Mouse (Mus musculus) midbrain, embryonic 14.5 days (tissue): ENCODE measurements at regions not wholly inside any gene's neighbourhood (a gene's known extent, or its start where the extent isn't known, plus 50 kb on each side); places are given as distances from the start of the nearest gene placed in this dataset.
A peak's percentile ranks its signal among the peaks of the same experiment; 100 is the strongest.

Experiments used
- ATAC-seq: fragments of 200-750 bp; cut with Nextera tagmentation; 2 replicates; pipeline ENCODE4 v1.8.0; 2017; ENCODE audit warnings: moderate number of reproducible peaks, moderate library complexity; ENCODE audit not compliant: low FRiP score, low TSS enrichment
- DNase-seq: peaks from one replicate; pipeline ENCODE4 v3.0.0-alpha.2; 2015
- H3K27ac ChIP-seq: fragments of 300-500 bp; sonication (generic); replicated peaks from 2 replicates; pipeline ENCODE4 v1.5.1; 2014; ENCODE audit warnings: mild to moderate bottlenecking, low read depth, low read length, moderate library complexity
- H3K27me3 ChIP-seq: fragments of 300-500 bp; sonication (generic); 2 replicates; pipeline ENCODE4 v1.6.1; 2014; ENCODE audit warnings: low read length, control low read depth, mixed read lengths; ENCODE audit not compliant: control insufficient read depth, insufficient read depth
- H3K36me3 ChIP-seq: fragments of 300-500 bp; sonication (generic); 2 replicates; pipeline ENCODE4 v1.6.1; 2014; ENCODE audit warnings: low read length, control low read depth; ENCODE audit not compliant: control insufficient read depth, insufficient read depth
- H3K4me1 ChIP-seq: fragments of 300-500 bp; sonication (generic); 2 replicates; pipeline ENCODE4 v1.6.1; 2014; ENCODE audit warnings: mild to moderate bottlenecking, antibody characterized with exemption, low read length, control low read depth; ENCODE audit not compliant: control insufficient read depth, insufficient read depth
- H3K4me2 ChIP-seq: fragments of 300-500 bp; sonication (generic); 2 replicates; pipeline ENCODE4 v1.6.1; 2014; ENCODE audit warnings: mild to moderate bottlenecking, low read length, moderate library complexity
- H3K4me3 ChIP-seq: fragments of 300-500 bp; sonication (generic); replicated peaks from 2 replicates; pipeline ENCODE4 v1.5.1; 2014; ENCODE audit warnings: low read depth, low read length
- H3K9ac ChIP-seq: fragments of 300-500 bp; sonication (generic); replicated peaks from 2 replicates; pipeline ENCODE4 v1.6.1; 2014; ENCODE audit warnings: mild to moderate bottlenecking, low read length, moderate library complexity
- H3K9me3 ChIP-seq: fragments of 300-500 bp; sonication (generic); 2 replicates; pipeline ENCODE4 v1.6.1; 2016; ENCODE audit warnings: low read length, control low read depth, mixed read lengths; ENCODE audit not compliant: control insufficient read depth
- WGBS: fragments of 180-500 bp; shearing (Covaris S2); extraction: QIAGEN DNeasy Blood & Tissue Kit; methylation state at CpG from one replicate; pipeline ENCODE4 v1.1.7; 2014; 5-methylcytosine and 5-hydroxymethylcytosine counted together

DNA sequence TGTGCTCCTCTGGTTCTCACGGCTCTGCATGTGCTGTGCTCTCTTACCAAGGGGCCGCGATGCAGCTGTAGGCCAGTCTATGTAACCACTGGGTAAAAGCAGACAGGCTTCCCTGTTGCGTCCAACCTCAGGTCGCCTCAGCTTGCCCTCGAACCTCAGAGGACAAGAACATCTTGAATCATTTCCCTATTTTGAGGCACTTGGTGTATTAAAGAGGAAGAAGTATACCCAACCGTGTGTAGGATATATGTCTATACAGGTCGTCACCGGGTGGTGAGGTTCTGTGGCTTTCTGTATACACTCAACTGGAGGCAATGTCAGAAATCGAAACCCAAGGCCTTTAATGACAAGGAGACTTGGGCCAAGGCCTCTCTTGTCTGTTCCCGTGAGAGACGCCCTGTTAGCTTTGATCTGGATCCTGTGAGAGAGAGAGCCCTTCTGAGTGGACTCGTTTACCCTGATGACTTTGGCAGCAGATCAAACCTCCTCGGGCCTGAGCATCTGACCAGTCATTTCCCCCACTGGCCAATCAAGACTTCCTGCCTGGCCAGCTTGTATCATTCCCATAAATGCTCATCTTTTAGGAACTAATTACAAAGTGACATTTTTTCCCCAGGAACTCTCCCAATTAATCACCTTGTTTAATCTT, 135.3 kb downstream of the 1500009L16Rik start:
- no peak overlapping the region for H3K4me3 ChIP-seq
- ATAC-seq (no peak), DNase-seq (peak; percentile 15)
- H3K4me1 ChIP-seq, result 0 out of 2 replicates have a peak, but pooled peaks cover 5% of the 10 kb centered on the region
- no peak overlapping the region for H3K9ac ChIP-seq
- H3K4me2 ChIP-seq, result no peak overlapping the region
- H3K27me3 ChIP-seq, result no peaks in the 10 kb centered on the region
- 89% methylated on average over 14 of the region's 14 CpGs for WGBS
- no peaks in the 10 kb centered on the region for H3K36me3 ChIP-seq
- H3K9me3 ChIP-seq, result no peaks in the 10 kb centered on the region
- H3K27ac ChIP-seq, result no peak overlapping the region

DNA sequence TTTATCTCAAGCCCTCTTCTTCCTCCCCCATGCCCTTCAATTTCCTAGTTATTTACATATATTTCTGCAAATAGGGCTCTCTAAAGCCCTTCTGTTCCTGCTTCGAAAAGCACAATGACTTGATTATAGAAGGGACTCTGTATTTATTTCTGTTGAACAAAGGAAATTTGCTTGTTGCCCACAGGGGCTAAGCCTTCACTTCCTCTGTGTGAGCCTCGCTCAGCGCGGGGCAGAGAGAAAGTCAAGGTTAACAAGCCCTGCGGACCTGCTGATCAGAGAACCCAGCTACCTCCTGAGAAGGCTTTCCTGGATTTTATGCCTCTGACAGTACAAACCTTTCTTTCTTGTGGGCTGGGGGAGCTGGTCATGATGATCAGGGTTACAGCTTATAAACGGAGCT, 136.0 kb downstream of the 1500009L16Rik start:
- Histone ChIP-seq H3K36me3 (no peaks in the 10 kb centered on the region), H3K4me2 (no peak overlapping the region), H3K4me1 (0 out of 2 replicates have a peak, but pooled peaks cover 5% of the 10 kb centered on the region), H3K4me3 (no peak overlapping the region), H3K27me3 (no peaks in the 10 kb centered on the region), H3K9me3 (no peaks in the 10 kb centered on the region), H3K9ac (no peak overlapping the region), H3K27ac (no peak overlapping the region)
- ATAC-seq, result no peak
- no peak for DNase-seq
- WGBS, result 64% methylated on average over 6 of the region's 6 CpGs

DNA sequence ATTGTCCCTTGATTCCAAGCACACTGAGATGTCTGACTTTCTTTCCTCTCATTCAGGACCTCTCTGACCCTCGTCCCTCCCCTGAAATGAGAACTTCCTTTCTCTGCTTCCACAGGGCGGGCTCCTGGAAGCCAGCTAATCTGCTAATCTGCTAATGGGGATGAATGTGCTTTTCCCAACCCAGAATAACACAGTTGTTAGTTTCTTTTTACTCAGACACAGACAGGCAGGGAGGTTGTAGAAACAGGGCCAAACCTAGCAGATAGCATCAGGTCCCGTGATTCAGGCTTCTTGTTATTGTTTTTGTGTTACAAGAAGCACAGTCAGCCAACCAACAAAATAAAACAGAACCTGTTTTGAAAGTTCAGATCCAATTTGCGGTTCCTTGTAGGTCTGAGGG, 137.0 kb downstream of the 1500009L16Rik start:
- Histone ChIP-seq H3K9ac (no peak overlapping the region), H3K36me3 (no peaks in the 10 kb centered on the region), H3K9me3 (no peaks in the 10 kb centered on the region), H3K4me1 (0 out of 2 replicates have a peak, but pooled peaks cover 5% of the 10 kb centered on the region), H3K4me2 (no peak overlapping the region), H3K27ac (no peak overlapping the region), H3K27me3 (no peaks in the 10 kb centered on the region), H3K4me3 (no peak overlapping the region)
- no peak for ATAC-seq
- WGBS, result 67% methylated on average over 4 of the region's 4 CpGs
- DNase-seq, result no peak

DNA sequence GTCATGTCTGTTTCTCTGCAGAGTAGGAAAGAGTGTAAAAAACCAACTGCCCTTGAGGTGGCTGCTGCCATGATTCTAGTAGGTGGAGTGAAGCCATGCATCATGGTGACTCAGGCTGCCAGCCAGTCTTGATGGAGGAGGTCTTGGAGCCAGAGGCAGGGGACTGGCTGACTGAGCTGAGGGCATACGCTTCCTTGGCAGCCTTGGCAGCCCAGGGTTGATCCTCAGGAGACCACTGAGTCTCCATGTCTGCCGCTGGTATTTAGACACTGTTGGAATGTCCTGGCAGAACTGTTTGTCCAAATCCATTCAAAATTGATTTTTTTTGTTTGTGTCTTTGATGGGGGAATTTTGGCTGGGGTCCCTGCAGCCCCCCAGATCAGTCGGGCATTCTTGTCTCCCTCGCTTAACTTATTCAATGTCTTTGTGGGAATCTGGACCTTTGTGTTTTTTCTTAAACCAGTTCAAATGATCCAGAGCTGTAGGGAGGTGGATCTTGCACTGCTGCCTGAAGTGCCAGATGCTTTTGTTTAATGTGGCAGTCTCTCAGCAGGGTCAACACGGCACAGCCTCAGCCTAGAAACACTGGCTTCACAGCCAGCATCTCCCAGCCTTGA, 139.0 kb downstream of the 1500009L16Rik start:
- WGBS, result 27% methylated on average over 5 of the region's 5 CpGs
- peak; percentile 49 for DNase-seq

DNA sequence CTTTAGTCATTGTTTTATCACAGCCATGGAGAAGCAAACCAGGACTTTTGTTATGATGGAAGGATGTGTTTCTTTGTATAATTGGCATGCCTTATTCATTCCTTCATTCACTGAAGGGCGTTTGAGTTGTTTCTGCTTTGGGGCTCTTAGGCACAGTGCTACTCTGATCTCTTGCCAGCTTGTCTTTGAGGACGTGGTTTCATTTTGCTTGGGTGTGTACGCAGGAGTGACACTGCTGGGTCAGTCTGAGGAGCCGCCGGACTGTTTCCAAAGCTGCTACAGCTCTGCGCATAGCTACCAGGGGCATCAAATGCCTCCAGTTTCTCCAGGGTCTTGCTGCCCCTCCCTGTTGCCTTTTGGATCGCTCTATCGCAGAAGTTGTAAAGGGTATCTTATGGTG, 141.9 kb downstream of the 1500009L16Rik start:
- Histone ChIP-seq H3K9me3 (no peaks in the 10 kb centered on the region), H3K27ac (no peak overlapping the region), H3K36me3 (no peaks in the 10 kb centered on the region), H3K27me3 (no peaks in the 10 kb centered on the region), H3K4me2 (no peak overlapping the region), H3K9ac (no peak overlapping the region), H3K4me1 (0 out of 2 replicates have a peak, but pooled peaks cover 5% of the 10 kb centered on the region), H3K4me3 (no peak overlapping the region)
- no peak for DNase-seq
- WGBS, result 84% methylated on average over 8 of the region's 8 CpGs
- ATAC-seq, result no peak

More for the DNA sequence above, 139.0 kb downstream of the 1500009L16Rik start:
- Histone ChIP-seq H3K36me3 (no peaks in the 10 kb centered on the region), H3K4me2 (no peak overlapping the region), H3K4me3 (no peak overlapping the region), H3K27ac (no peak overlapping the region), H3K9me3 (no peaks in the 10 kb centered on the region), H3K27me3 (no peaks in the 10 kb centered on the region), H3K9ac (no peak overlapping the region), H3K4me1 (0 out of 2 replicates have a peak, but pooled peaks cover 5% of the 10 kb centered on the region)
- ATAC-seq, result no peak

DNA sequence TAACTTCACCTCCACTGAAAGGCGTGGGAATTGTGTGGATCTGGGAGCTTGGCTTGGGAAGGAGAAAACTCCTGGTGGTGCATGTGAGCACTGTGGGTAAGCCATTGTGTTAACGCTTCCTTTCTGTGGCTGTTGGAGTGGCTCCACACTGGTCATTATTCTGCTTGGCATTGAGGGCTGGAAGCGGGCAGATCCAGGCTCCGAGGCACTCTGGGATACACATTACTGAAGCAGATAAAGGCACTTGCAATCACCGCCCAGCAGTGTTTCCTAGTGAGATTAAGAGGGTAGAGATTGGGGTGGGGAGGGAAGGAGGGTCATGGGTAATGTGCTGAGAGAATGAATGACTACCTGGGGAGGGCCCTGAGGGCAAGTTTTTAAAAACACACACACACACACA, 143.3 kb downstream of the 1500009L16Rik start:
- peak; percentile 27 for DNase-seq
- H3K27ac ChIP-seq, result no peak overlapping the region
- ATAC-seq, result no peak
- no peaks in the 10 kb centered on the region for H3K27me3 ChIP-seq
- 0 out of 2 replicates have a peak, but pooled peaks cover 5% of the 10 kb centered on the region for H3K4me1 ChIP-seq
- H3K36me3 ChIP-seq, result no peaks in the 10 kb centered on the region
- H3K4me3 ChIP-seq, result no peak overlapping the region
- WGBS, result 44% methylated on average over 5 of the region's 5 CpGs
- H3K4me2 ChIP-seq, result no peak overlapping the region
- H3K9ac ChIP-seq, result no peak overlapping the region
- no peaks in the 10 kb centered on the region for H3K9me3 ChIP-seq

DNA sequence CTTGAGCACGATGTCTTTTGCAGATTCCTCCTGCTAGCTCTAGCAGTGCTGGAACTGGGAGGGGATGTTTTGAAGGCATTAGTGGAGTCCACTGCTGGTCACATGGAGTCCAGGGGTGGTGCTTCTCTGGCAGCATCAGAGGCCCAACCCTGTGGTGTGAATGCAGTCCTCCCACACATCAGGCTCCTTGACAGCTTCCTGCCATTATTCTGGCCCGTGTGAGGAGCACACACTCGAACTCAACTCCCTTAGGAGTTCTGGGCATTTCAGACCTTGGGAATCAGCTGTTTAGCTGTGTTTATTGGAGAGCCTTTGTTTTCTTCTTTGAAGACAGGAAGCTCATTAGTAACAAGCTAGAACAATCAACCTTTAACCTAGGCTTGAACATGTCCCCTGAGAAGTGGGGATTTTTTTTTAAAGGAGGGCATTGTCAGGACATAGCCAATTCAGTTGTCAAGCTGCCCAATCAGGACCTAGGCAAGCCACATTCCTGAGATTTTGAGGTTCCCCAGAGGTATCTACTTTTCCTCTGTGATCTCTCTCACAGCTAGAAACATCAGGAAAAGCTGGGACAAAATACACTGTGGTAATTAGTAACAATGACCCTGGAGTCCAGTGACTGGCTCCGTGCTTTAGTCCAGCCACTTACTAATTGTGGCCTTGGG, 149.2 kb downstream of the 1500009L16Rik start:
- H3K27me3 ChIP-seq, result no peaks in the 10 kb centered on the region
- H3K4me2 ChIP-seq, result no peak overlapping the region
- ATAC-seq (no peak), DNase-seq (no peak)
- no peaks in the 10 kb centered on the region for H3K4me1 ChIP-seq
- H3K27ac ChIP-seq, result no peak overlapping the region
- H3K9me3 ChIP-seq, result no peaks in the 10 kb centered on the region
- H3K36me3 ChIP-seq, result no peaks in the 10 kb centered on the region
- 53% methylated on average over 4 of the region's 4 CpGs for WGBS
- H3K9ac ChIP-seq, result no peak overlapping the region
- H3K4me3 ChIP-seq, result no peak overlapping the region

DNA sequence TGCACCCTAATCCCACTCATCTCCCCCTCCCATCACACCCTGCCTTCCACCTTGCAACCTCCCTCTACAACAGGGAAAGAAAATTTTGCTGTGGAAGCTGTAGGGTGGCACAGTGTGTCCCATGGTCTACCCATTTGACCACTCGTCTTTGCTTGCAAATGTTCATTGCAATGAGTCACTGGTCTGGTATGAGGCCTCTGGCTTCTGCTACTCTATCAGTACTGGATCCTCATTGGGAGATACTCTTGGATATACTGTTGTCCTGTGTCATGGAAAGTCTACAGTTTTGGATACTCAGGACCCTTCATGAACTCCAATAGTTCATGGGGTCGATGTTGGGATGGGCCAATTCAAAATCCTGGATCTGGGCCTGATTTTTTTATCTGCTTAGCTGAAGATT, 156.1 kb downstream of the 1500009L16Rik start:
- H3K9ac ChIP-seq, result no peak overlapping the region
- ATAC-seq (no peak), DNase-seq (no peak)
- WGBS, result 85% methylated on average over 2 of the region's 2 CpGs
- H3K4me1 ChIP-seq, result no peaks in the 10 kb centered on the region
- H3K27ac ChIP-seq, result no peak overlapping the region
- no peaks in the 10 kb centered on the region for H3K36me3 ChIP-seq
- H3K4me2 ChIP-seq, result no peak overlapping the region
- no peak overlapping the region for H3K4me3 ChIP-seq
- no peaks in the 10 kb centered on the region for H3K9me3 ChIP-seq
- no peaks in the 10 kb centered on the region for H3K27me3 ChIP-seq
